Mouse (Mus musculus): ENCODE results near the gene Gm7298. TPM values are rescaled to one million over a fixed set of nuclear protein-coding genes. Genes with fewer than 3 reads are reported as not detected.
"Not testable (repeated sequence)": the region's sequence is repeated elsewhere in the genome, so short reads cannot be mapped to it uniquely, and the experiment has no call there.

Gene Gm7298
- total RNA-seq (2021): not detected

- intact Hi-C loops (cut with DNase I): no loop called here
- no peak for DNase-seq
Observed at GRCm38 (mm10) chr6:121732632-121733031, at the start of gene Gm7298. Gene Gm7298 (plus strand): TSS chr6:121732932.

- intact Hi-C loops (cut with DNase I): no loop called here
- no peak for DNase-seq
Observed at GRCm38 (mm10) chr6:121828034-121828433, 95.3 kb downstream of the Gm7298 start.

- intact Hi-C loops (cut with DNase I): no loop called here
- no peak for DNase-seq
Observed at GRCm38 (mm10) chr6:121836361-121836760, 103.6 kb downstream of the Gm7298 start.

GRCm38 (mm10) chr6:121838271-121838670 lies 105.5 kb downstream of the Gm7298 start, which contains the start of gene Mug1:
Gene Mug1 (plus strand): TSS chr6:121838541.
- intact Hi-C loops (cut with DNase I); DNase-seq: not testable (repeated sequence)

Other genes starting within 250 kb of the Gm7298 start
- 1 to 10 TPM; 2.2 to 2.7 TPM for gene A2m, start 97.6 kb upstream of the Gm7298 start, total RNA-seq (2021)
- not detected for gene Mug1, start 105.6 kb downstream of the Gm7298 start, total RNA-seq (2021)

Data from heart, postnatal 10 days (tissue).